Mouse (Mus musculus) liver, embryonic 15.5 days (tissue): ENCODE measurements around the gene Dvl1. TPM values are rescaled to one million over a fixed set of nuclear protein-coding genes. Genes with fewer than 3 reads are reported as not detected.

Source experiments
- ATAC-seq: fragments of 200-750 bp; cut with Nextera tagmentation; 2 replicates; pipeline ENCODE4 v1.8.0; 2017; ENCODE audit warnings: moderate number of reproducible peaks, mild to moderate bottlenecking, moderate library complexity; ENCODE audit not compliant: insufficient read depth
- H3K27ac ChIP-seq: fragments of 300-500 bp; sonication (generic); replicated peaks from 2 replicates; pipeline ENCODE4 v1.5.1; 2015; ENCODE audit warnings: mild to moderate bottlenecking, inconsistent platforms
- H3K27me3 ChIP-seq: fragments of 300-500 bp; sonication (generic); 2 replicates; pipeline ENCODE4 v1.6.1; 2015; ENCODE audit warnings: mild to moderate bottlenecking, inconsistent platforms
- H3K36me3 ChIP-seq: fragments of 300-500 bp; sonication (generic); replicated peaks from 2 replicates; pipeline ENCODE4 v1.6.1; 2015; ENCODE audit warnings: moderate library complexity, mild to moderate bottlenecking, inconsistent platforms
- H3K4me1 ChIP-seq: fragments of 300-500 bp; sonication (generic); replicated peaks from 2 replicates; pipeline ENCODE4 v1.6.1; 2015; ENCODE audit warnings: inconsistent platforms
- H3K4me2 ChIP-seq: fragments of 300-500 bp; sonication (generic); 2 replicates; pipeline ENCODE4 v1.6.1; 2015; ENCODE audit warnings: moderate library complexity, mild to moderate bottlenecking, inconsistent platforms
- H3K4me3 ChIP-seq: fragments of 300-500 bp; sonication (generic); replicated peaks from 2 replicates; pipeline ENCODE4 v1.5.1; 2015; ENCODE audit warnings: mild to moderate bottlenecking, inconsistent platforms
- H3K9ac ChIP-seq: fragments of 300-500 bp; sonication (generic); 2 replicates; pipeline ENCODE4 v1.6.1; 2015; ENCODE audit warnings: moderate library complexity, mild to moderate bottlenecking, inconsistent platforms
- H3K9me3 ChIP-seq: fragments of 300-500 bp; sonication (generic); replicated peaks from 2 replicates; pipeline ENCODE4 v1.6.1; 2016; ENCODE audit warnings: inconsistent platforms
- WGBS: fragments of 180-500 bp; shearing (Covaris S2); methylation state at CpG from one replicate; pipeline ENCODE4 v1.1.7; 2015; ENCODE audit warnings: mixed read lengths; ENCODE audit not compliant: insufficient replicate concordance; 5-methylcytosine and 5-hydroxymethylcytosine counted together
- polyA plus RNA-seq: library from polyadenylated mRNA; unstranded; fragments of >200 nt; fragmentation: Nextera tagmentation; extraction: Ambion mirVana; gene quantifications from 2 replicates; pipeline ENCODE4 v1.2.1, GENCODE M21; 2015

Gene Dvl1
- 5.0 and 6.9 TPM in 2 replicates for polyA plus RNA-seq

GRCm38 (mm10) chr4:155846871-155847578 is at the start of gene Dvl1:
Gene Dvl1, plus strand, starts transcription at chr4:155847402.
- peaks cover 16% of the 10 kb centered on the region for H3K27me3 ChIP-seq
- H3K9ac ChIP-seq, result peak within 1 kb of the TSS; percentile 94
- peak within 1 kb of the TSS; percentile 87 for H3K4me3 ChIP-seq
- peak within 1 kb of the TSS; percentile 98 for H3K4me2 ChIP-seq
- peaks cover 46% of the 10 kb centered on the region for H3K4me1 ChIP-seq
- H3K9me3 ChIP-seq, result no peaks in the 10 kb centered on the region
- ATAC-seq, result peak; percentile 90
- 3% methylated on average over 64 of the region's 65 CpGs for WGBS
- no peaks in the 10 kb centered on the region for H3K36me3 ChIP-seq
- H3K27ac ChIP-seq, result peak within 1 kb of the TSS; percentile 86

GRCm38 (mm10) chr4:155802075-155802474 is 45.1 kb upstream of the Dvl1 start:
- Histone ChIP-seq H3K27ac (no peak overlapping the region), H3K9me3 (no peaks in the 10 kb centered on the region), H3K36me3 (peaks cover 19% of the 10 kb centered on the region), H3K9ac (no peak overlapping the region), H3K4me2 (peak overlapping the region; percentile 87), H3K4me1 (peaks cover 31% of the 10 kb centered on the region), H3K27me3 (peaks cover 26% of the 10 kb centered on the region), H3K4me3 (no peak overlapping the region)
- no peak for ATAC-seq
- WGBS, result 100% methylated on average over 1 of the region's 1 CpGs

GRCm38 (mm10) chr4:155802741-155803339 is 44.4 kb upstream of the Dvl1 start, which contains the start of gene Mrpl20:
Gene Mrpl20, plus strand, starts transcription at chr4:155802878.
- peak within 1 kb of the TSS; percentile 79 for H3K9ac ChIP-seq
- H3K27ac ChIP-seq, result peak within 1 kb of the TSS; percentile 87
- no peaks in the 10 kb centered on the region for H3K9me3 ChIP-seq
- peak within 1 kb of the TSS; percentile 76 for H3K4me3 ChIP-seq
- H3K4me2 ChIP-seq, result peak within 1 kb of the TSS; percentile 87
- ATAC-seq, result peak; percentile 44
- WGBS, result 7% methylated on average over 12 of the region's 12 CpGs
- peaks cover 31% of the 10 kb centered on the region for H3K4me1 ChIP-seq
- H3K27me3 ChIP-seq, result peaks cover 23% of the 10 kb centered on the region
- H3K36me3 ChIP-seq, result peaks cover 26% of the 10 kb centered on the region

- peaks cover 31% of the 10 kb centered on the region for H3K4me1 ChIP-seq
- H3K4me3 ChIP-seq, result peak overlapping the region; percentile 76
- no peaks in the 10 kb centered on the region for H3K9me3 ChIP-seq
- peak; percentile 99 for ATAC-seq
- peak overlapping the region; percentile 79 for H3K9ac ChIP-seq
- under 1% methylated on average over 58 of the region's 58 CpGs for WGBS
- peak overlapping the region; percentile 87 for H3K4me2 ChIP-seq
- peaks cover 33% of the 10 kb centered on the region for H3K36me3 ChIP-seq
- peaks cover 18% of the 10 kb centered on the region; the same call in 1 of the 2 replicates for H3K27me3 ChIP-seq
- H3K27ac ChIP-seq, result peak overlapping the region; percentile 87
These were observed 43.7 kb upstream of the Dvl1 start for GRCm38 (mm10) chr4:155803340-155804041.

GRCm38 (mm10) chr4:155807841-155808240 is 39.4 kb upstream of the Dvl1 start:
- 79% methylated on average over 3 of the region's 3 CpGs for WGBS
- no peak for ATAC-seq

GRCm38 (mm10) chr4:155811929-155812664 is 35.1 kb upstream of the Dvl1 start, which contains the start of gene Ccnl2:
Gene Ccnl2, plus strand, starts transcription at chr4:155812489.
- H3K4me3 ChIP-seq, result peak within 1 kb of the TSS; percentile 96
- peaks cover 34% of the 10 kb centered on the region for H3K4me1 ChIP-seq
- H3K27me3 ChIP-seq, result no peaks in the 10 kb centered on the region
- H3K27ac ChIP-seq, result peak within 1 kb of the TSS; percentile 89
- peaks cover 79% of the 10 kb centered on the region for H3K36me3 ChIP-seq
- peak within 1 kb of the TSS; percentile 99 for H3K9ac ChIP-seq
- WGBS, result under 1% methylated on average over 59 of the region's 60 CpGs
- H3K9me3 ChIP-seq, result no peaks in the 10 kb centered on the region
- H3K4me2 ChIP-seq, result peak within 1 kb of the TSS; percentile 78
- peak; percentile 99 for ATAC-seq

More at GRCm38 (mm10) chr4:155807841-155808240, 39.4 kb upstream of the Dvl1 start:
- Histone ChIP-seq H3K9ac (no peak overlapping the region), H3K4me2 (no peak overlapping the region), H3K4me3 (no peak overlapping the region), H3K27me3 (no peaks in the 10 kb centered on the region), H3K4me1 (peaks cover 34% of the 10 kb centered on the region), H3K36me3 (peaks cover 61% of the 10 kb centered on the region), H3K9me3 (no peaks in the 10 kb centered on the region), H3K27ac (no peak overlapping the region)

- Histone ChIP-seq H3K4me2 (peak overlapping the region; percentile 74), H3K27ac (peak overlapping the region; percentile 89), H3K4me1 (peaks cover 34% of the 10 kb centered on the region), H3K36me3 (peaks cover 79% of the 10 kb centered on the region), H3K4me3 (peak overlapping the region; percentile 96), H3K9ac (peak overlapping the region; percentile 99), H3K27me3 (no peaks in the 10 kb centered on the region), H3K9me3 (no peaks in the 10 kb centered on the region)
- ATAC-seq, result peak; percentile 47
- under 1% methylated on average over 49 of the region's 49 CpGs for WGBS
These were observed 34.5 kb upstream of the Dvl1 start for GRCm38 (mm10) chr4:155812665-155813181.

- WGBS, result 81% methylated on average over 4 of the region's 4 CpGs
- Histone ChIP-seq H3K4me3 (no peak overlapping the region), H3K36me3 (peaks cover 91% of the 10 kb centered on the region), H3K27me3 (no peaks in the 10 kb centered on the region), H3K27ac (no peak overlapping the region), H3K9me3 (no peaks in the 10 kb centered on the region), H3K4me2 (no peak overlapping the region), H3K9ac (no peak overlapping the region), H3K4me1 (peaks cover 25% of the 10 kb centered on the region)
- no peak for ATAC-seq
These were observed 29.7 kb upstream of the Dvl1 start for GRCm38 (mm10) chr4:155817533-155817932.

- H3K9ac ChIP-seq, result no peak overlapping the region
- peaks cover 96% of the 10 kb centered on the region for H3K36me3 ChIP-seq
- ATAC-seq, result no peak
- H3K4me1 ChIP-seq, result no peaks in the 10 kb centered on the region; the same call in 1 of the 2 replicates
- H3K27me3 ChIP-seq, result no peaks in the 10 kb centered on the region
- H3K4me3 ChIP-seq, result no peak overlapping the region
- H3K4me2 ChIP-seq, result no peak overlapping the region
- WGBS, result 77% methylated on average over 7 of the region's 7 CpGs
- H3K9me3 ChIP-seq, result no peaks in the 10 kb centered on the region
- no peak overlapping the region for H3K27ac ChIP-seq
These were observed 26.2 kb upstream of the Dvl1 start for GRCm38 (mm10) chr4:155821025-155821424.

GRCm38 (mm10) chr4:155823443-155823842 is 23.8 kb upstream of the Dvl1 start:
- no peaks in the 10 kb centered on the region for H3K4me1 ChIP-seq

More at GRCm38 (mm10) chr4:155823443-155823842, 23.8 kb upstream of the Dvl1 start:
- no peak overlapping the region for H3K9ac ChIP-seq
- 94% methylated on average over 16 of the region's 16 CpGs for WGBS
- ATAC-seq, result no peak
- no peak overlapping the region for H3K27ac ChIP-seq
- peaks cover 95% of the 10 kb centered on the region for H3K36me3 ChIP-seq
- H3K9me3 ChIP-seq, result no peaks in the 10 kb centered on the region
- H3K4me3 ChIP-seq, result no peak overlapping the region
- H3K27me3 ChIP-seq, result no peaks in the 10 kb centered on the region
- H3K4me2 ChIP-seq, result no peak overlapping the region
